Mouse (Mus musculus) myocyte (in vitro differentiated cells): ENCODE measurements around the gene Exosc7.

Experiments
- E2F4 ChIP-seq: IDR thresholded peaks from one replicate; pipeline ENCODE4 v1.6.1; 2011; ENCODE audit warnings: mild to moderate bottlenecking, control low read depth, moderate library complexity; ENCODE audit not compliant: insufficient read depth
- MAX ChIP-seq: IDR thresholded peaks from one replicate; pipeline ENCODE4 v1.6.1; 2011; ENCODE audit warnings: low read depth, mild to moderate bottlenecking, control low read depth
- MYOD1 ChIP-seq, 3 experiments: IDR thresholded peaks; one replicate each; pipeline ENCODE4 v1.6.1; 2011; ENCODE audit warnings: control low read depth in 2 of 3, low read depth in 2 of 3, mild to moderate bottlenecking in 2 of 3, moderate library complexity in 1 of 3; ENCODE audit not compliant: insufficient read length in 2 of 3, control insufficient read depth in 1 of 3
- POLR2A ChIP-seq: IDR thresholded peaks from one replicate; pipeline ENCODE4 v1.6.1; 2011; ENCODE audit warnings: low read depth, mild to moderate bottlenecking, control low read depth, moderate library complexity; ENCODE audit not compliant: insufficient read length
- POLR2AphosphoS2 ChIP-seq: IDR thresholded peaks from one replicate; pipeline ENCODE4 v1.6.1; 2011; ENCODE audit warnings: low read depth, control low read depth; ENCODE audit not compliant: insufficient read length
- TCF12 ChIP-seq: IDR thresholded peaks from one replicate; pipeline ENCODE4 v1.6.1; 2011; ENCODE audit warnings: mild to moderate bottlenecking, control low read depth; ENCODE audit not compliant: poor library complexity, insufficient read depth, severe bottlenecking
- TCF3 ChIP-seq: IDR thresholded peaks from one replicate; pipeline ENCODE4 v1.6.1; 2011; ENCODE audit warnings: low read depth, control low read depth; ENCODE audit not compliant: insufficient read length
- USF1 ChIP-seq: IDR thresholded peaks from one replicate; pipeline ENCODE4 v1.6.1; 2011; ENCODE audit warnings: low read depth, mild to moderate bottlenecking, control low read depth, moderate library complexity

GRCm38 (mm10) chr9:123150241-123151020, 37.4 kb downstream of the Exosc7 start, which contains the start of gene Clec3b:
- TF ChIP-seq POLR2A (no peak), USF1 (no peak), E2F4 (no peak), MAX (no peak), TCF12 (no peak), POLR2AphosphoS2 (no peak), TCF3 (no peak), MYOD1 (IDR thresholded peaks at IDR 0.05; ENCODE audit: control insufficient read depth in 1 of 3, insufficient read length in 2 of 3, low read depth in 2 of 3) (no peak)
